Mouse (Mus musculus) activated CD4-positive, CD25-positive, alpha-beta regulatory T cell, adult 4 months (primary cell): Measurements from ENCODE around the gene Srxn1. TPM values are rescaled to one million over a fixed set of nuclear protein-coding genes. Genes with fewer than 3 reads are reported as not detected.
"Not testable (repeated sequence)": the region's sequence is repeated elsewhere in the genome, so short reads cannot be mapped to it uniquely, and the experiment has no call there.

Source experiments
- ATAC-seq: one replicate; pipeline ENCODE4 v1.8.0; 2017
- polyA plus RNA-seq, 2 experiments: library from polyadenylated mRNA; unstranded; fragments of 100-300 nt; shearing (Covaris generic); gene quantifications; one replicate each; pipeline ENCODE4 v1.2.1; 2017

Srxn1 gene
- 1 to 10 TPM in 1 of 2 experiments, under 1 TPM in 1; 0.92 to 1.5 TPM for polyA plus RNA-seq

DNA sequence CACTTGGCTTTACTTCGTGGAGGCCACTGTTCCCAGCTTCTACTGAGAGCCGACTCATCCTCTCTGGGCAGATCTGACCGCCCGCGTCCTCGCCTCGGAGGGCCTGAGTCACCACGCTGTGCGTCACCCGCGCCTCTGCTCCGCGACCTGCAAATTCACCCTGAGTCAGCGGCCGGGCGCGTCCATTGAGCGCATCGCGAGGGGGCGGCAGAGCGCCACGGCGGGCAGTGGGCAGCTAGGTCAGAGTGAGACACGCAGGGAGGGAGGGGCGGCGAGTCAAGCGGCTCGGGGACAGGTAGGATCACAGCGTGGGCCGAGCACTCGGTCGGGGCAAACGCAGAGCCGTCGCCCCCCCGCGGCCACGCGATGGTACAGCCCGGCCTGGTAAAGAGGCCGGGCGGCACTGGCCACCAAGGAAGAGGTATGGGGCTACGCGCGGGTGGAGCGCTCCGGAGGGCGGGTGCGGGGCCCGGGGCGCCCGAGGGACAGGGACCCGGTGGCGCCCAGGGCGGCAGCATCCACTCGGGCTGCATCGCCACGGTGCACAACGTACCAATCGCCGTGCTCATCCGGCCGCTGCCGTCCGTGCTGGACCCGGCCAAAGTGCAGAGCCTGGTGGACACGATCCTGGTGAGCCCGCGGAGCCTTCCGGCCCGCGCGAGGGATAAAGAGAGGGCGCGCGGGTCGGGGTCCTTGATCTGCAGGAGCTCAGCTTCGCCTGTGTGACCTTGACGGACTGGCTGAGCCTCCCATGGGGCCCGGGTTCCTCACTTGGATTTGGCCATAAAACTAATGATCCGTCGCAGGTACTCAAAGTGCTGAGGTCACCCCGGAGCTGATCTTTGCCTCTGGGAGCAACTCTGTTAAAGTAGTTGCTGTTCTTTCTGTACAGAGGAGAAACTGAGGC is at the start of gene Srxn1:
TSS of gene Srxn1 (plus strand) at position 199 of the 907 bp plus-strand sequence.
- ATAC-seq: peak; percentile 78

- no peak for ATAC-seq
These were observed 48.7 kb upstream of the Srxn1 start for GRCm38 (mm10) chr2:152056368-152057251.

- ATAC-seq: no peak
These were observed 48.1 kb upstream of the Srxn1 start for GRCm38 (mm10) chr2:152057252-152057563.

DNA sequence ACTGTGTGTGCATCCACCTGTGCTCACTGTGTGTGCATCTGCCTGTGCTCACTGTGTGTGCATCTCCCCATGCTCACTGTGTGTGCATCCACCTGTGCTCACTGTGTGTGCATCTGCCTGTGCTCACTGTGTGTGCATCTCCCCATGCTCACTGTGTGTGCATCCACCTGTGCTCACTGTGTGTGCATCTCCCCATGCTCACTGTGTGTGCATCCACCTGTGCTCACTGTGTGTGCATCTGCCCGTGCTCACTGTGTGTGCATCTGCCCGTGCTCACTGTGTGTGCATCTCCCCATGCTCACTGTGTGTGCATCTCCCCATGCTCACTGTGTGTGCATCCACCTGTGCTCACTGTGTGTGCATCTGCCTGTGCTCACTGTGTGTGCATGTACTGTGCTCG is 42.5 kb upstream of the Srxn1 start:
- ATAC-seq: not testable (repeated sequence)

- no peak for ATAC-seq
These were observed 36.5 kb upstream of the Srxn1 start for GRCm38 (mm10) chr2:152068660-152069433.

- ATAC-seq: no peak
These were observed 35.9 kb upstream of the Srxn1 start for GRCm38 (mm10) chr2:152069434-152069786.

GRCm38 (mm10) chr2:152069941-152070340 is 35.4 kb upstream of the Srxn1 start:
- no peak for ATAC-seq

DNA sequence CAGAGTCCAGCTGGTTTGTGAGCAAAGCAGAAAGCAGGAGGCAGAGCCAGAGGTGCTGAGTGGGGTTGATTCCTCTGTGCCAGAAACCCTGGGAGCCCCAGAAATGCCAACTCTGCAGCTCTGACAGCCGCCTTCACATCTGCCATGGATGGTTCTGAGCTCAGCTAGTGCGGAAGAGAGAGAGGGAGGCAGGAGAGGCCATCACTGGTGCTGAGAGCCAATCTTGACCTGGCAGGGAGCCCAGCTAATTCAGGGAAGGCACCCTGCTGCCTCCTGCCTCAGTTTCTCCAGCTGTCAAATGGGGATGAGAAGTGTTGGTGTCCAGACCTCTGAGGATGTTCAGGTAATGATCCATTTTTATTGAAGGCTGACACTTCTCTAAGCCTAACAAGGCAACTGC is 30.8 kb upstream of the Srxn1 start:
- ATAC-seq: no peak

DNA sequence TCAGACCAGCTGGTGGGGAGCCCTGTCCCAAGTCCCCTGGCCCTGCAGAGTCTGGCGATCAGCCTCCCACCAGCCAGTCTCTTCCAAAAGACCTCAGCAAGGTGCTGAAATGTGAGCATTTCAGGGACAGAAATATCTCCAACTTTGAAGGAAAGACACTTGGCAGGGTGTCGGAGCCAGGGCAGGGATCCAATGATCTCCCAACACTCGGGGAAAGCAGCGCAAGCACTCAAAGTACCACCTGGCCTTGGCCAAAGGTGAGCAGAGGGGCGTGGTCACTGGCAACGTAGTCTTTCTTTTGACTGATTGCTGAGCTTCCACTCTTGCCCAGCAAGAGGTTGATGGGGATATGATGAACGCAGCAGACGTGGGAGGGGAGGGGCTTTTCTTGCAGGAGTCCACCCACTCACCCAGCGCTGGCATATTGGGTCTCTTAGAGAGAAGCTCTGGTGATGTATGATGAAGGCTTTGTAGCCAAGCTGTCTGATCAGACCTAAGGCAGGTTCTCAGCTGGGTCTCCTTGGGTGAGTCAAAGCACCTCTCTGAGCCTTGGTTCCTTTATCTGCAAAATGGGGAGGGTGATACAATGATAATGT is 29.9 kb upstream of the Srxn1 start:
- no peak for ATAC-seq

DNA sequence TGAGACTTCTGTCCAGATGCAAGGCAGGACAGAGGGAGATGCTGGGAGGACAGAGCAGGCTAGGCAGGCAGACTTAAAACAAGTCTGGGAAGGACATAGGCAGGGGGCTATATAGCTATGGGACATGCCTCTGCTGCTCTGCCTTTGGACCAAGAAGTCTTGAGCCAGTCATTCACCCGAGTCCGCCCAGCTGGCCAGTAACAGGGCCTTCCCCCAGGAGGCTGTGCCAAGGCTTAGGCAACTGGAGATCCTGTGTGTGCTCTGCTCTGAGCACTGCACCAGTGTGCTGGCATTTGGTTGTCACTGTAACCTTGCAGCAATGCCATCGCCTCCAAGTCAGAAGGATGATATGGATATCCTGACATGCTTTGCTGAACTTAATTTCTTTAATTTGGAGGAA is 28.0 kb upstream of the Srxn1 start:
- ATAC-seq: no peak

DNA sequence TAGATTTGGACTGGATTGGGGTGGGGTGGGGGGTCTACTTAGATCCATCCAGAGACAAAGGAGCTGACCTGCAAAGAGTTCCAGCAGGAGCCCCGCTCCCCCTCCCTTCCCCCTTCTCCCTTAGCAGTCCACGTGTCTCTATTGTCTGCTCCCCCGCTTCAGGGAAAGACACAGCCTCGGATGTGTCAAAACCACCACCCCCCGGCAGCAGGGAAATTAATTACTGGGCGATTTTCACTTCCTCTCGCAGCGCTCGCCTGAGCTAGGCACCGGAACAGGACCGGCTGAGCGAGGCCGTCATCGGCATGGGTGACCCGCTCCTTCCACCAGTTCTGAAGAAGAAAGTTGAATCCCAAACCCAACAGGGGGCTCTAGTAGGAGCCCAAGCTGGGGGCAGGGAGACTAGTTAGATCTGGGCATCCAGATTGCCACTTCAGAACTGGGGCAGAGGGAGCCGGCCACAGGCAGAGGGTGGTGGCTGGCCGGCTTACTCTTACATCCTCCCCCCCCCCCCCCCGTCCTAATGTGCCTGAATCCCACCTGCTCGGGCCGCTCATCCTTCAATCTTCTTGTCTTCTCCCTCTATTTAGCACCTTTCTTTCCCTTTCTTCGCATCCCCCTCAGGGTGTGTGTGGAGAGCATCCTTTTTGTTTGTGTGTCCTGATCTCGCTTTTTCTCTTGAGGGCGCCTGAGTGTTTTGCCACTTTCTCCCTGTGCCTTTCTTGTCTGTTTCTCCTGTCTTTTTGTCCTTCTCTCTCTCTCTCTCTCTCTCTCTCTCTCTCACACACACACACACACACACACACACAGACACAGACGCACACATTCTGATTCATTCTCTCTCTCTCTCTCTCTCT is 24.4 kb upstream of the Srxn1 start, which contains the start of gene Scrt2:
TSS of gene Scrt2 (plus strand) at position 845 of the 857 bp plus-strand sequence.
- no peak for ATAC-seq

DNA sequence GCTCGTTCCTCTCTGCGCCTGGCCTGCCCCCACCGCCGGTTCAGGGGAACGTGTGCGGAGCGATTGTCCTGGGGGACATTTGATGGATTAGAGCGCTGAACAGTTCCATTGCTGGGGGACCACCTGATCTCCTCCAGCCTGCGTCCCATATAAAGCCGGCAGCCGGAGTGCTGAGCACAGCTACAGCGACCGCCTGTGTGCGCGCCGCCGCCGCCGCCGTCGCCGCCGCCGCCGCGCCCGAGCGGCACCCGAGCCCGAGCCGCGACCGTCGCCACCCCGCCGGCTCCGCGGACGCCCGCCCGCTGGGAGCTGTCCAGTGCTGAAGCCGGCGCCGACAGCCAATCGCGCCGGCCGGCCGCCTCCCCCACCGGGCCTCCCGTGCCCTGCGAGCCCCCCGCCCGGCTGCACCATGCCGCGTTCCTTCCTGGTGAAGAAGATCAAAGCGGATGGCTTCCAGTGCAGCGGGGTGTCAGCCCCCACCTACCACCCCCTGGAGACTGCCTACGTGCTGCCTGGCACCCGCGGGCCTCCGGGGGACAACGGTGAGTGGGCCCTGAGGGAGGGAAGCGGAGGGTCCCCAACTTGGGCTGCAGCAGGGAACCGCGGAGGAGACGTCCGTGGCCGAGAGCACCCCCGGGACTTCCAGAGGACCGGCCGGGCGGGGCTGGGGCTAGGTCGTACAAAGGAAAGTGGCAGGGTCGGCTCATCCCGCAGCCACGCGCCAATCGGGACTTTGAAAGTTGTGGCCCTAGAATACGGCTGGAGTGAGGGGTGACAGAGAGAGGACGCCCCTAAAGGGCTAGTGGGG is 23.5 kb upstream of the Srxn1 start:
- peak; percentile 72 for ATAC-seq

DNA sequence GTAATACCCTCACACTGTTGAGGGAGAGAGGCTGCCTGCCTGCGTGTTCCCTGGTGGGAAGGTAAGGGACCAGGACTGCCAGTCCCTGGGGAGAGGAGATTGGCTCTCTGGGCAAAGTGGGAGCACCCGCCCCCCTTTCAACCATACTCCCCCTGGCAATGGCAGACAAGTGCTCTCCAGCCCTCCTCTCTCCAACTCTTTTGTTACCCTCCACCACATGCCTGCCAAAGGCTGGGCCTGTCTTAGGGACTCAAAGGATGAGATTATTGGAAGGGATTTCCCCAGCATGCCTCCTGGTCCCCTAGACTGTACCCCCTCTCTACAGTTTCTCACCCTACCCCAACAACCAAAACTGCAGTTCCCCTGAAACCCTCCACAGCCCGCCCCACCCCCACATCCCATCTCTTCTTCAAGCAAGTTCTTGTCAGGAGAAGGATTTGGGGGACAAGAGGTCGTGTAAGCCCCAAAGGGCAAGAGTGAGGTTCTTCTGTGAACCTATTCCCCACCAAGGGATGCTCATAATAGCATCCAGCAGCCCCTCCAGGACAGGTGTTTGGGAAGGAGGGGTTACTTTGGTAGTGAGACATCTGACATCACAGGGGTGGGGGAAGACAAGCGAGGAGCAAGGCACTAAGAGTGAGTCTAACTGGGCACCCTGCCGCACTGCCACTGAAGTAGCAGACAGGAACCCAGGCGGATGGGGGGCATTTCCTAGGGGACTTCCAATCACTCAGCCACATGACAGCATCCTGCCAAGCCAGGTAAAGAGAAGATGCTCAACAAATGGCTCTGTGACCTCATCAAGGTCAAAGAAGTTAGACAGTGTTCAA is 22.6 kb upstream of the Srxn1 start:
- no peak for ATAC-seq

GRCm38 (mm10) chr2:152083411-152083810 is 21.9 kb upstream of the Srxn1 start:
- ATAC-seq: no peak

GRCm38 (mm10) chr2:152084298-152084697 is 21.0 kb upstream of the Srxn1 start:
- no peak for ATAC-seq

DNA sequence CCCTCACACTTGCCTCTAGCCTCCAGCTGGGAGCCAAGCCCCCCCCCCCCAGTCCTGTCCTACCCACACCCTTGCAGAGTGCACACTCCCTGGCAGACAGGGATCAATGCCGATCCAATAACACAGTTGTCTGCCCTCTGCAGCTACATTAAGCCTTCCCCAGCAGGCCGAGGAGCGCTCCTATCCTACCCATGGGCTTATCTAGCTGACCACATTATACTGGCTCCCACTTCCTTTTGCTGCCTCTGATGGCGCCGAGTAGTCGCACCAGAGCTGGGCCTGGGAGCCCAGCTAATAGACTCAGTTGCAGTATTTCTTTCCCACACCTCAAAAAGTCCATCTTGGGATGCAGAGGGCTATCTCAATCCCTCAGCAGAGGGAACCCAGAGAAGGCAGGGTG is 19.9 kb upstream of the Srxn1 start:
- no peak for ATAC-seq

GRCm38 (mm10) chr2:152086451-152086850 is 18.9 kb upstream of the Srxn1 start:
- ATAC-seq: no peak

DNA sequence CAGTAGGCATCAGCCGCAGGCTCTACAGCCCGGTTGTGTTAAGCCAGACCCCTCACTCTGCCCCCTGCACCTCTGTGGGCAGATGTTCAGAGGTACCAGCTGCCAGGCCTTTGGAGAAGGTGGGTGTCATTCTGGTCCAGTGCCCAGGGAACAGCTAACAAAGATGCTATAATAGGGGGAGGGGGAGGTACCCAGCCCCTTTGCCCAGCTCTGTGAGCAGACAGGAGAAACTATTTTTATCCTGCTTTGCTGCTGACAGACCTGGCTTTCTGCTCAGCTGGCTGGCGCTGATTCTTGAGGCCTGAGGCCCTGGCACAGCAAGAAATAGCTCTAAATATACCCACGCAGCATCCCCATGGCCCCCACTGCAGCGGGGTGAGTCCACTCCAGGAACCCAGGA is 18.2 kb upstream of the Srxn1 start:
- ATAC-seq: no peak

DNA sequence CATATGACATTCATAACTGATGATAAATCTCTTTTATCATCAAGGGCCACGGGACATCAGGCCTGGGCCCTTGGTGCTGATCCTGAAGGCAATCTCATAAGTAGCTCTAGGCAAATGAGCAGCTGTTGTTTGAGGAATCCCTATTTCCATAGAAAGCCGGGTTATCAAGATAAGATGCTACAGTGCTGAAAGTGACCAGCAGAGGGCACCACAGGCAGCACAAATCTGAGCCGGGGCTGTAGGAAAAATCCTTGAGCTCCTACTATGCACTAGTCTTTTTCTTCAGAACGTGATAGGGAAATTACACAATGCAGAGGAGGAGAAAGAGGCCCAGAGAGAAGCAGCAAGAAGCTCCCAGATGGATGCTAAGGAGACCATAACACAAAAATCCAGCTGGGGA is 16.2 kb upstream of the Srxn1 start:
- no peak for ATAC-seq

DNA sequence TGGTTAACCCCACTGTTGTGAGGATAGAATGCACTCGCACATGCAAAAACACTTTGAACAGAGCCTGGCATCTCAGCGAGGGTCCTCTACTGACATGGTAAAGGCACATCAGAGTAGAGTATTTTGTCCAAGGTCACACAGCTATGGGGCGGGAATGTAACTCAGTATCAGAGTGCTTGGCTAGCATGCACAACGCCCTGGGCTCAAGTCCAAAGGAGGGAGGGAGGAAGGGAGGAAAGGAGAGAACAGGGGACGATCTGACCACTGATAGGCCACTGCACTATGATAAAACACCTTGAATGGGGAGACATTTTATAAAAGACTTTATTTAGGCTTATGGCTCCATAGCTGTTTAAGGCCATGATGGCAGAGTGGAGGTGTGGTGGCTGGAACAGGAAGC is 15.7 kb upstream of the Srxn1 start:
- ATAC-seq: no peak
